Mouse (Mus musculus) small intestine, adult 2 months (tissue): ENCODE results near the gene Nrxn1. TPM values are rescaled to one million over a fixed set of nuclear protein-coding genes. Genes with fewer than 3 reads are reported as not detected.

Experiments used
- H3K27ac ChIP-seq: fragments of 200-500 bp; 2 replicates; pipeline ENCODE4 v1.5.1; 2012; ENCODE audit warnings: low read depth, low read length, control low read depth, inconsistent platforms; ENCODE audit not compliant: insufficient read depth
- H3K27me3 ChIP-seq: fragments of 200-500 bp; 2 replicates; pipeline ENCODE4 v1.6.1; 2012; ENCODE audit warnings: mild to moderate bottlenecking, moderate library complexity, low read length, inconsistent platforms; ENCODE audit not compliant: control insufficient read depth, insufficient read depth
- H3K36me3 ChIP-seq: fragments of 200-500 bp; 2 replicates; pipeline ENCODE4 v1.6.1; 2012; ENCODE audit warnings: mild to moderate bottlenecking, low read length, control low read depth, inconsistent platforms; ENCODE audit not compliant: control insufficient read depth, insufficient read depth
- H3K4me1 ChIP-seq: fragments of 200-500 bp; 2 replicates; pipeline ENCODE4 v1.6.1; 2012; ENCODE audit warnings: low read length, inconsistent platforms, mixed read lengths; ENCODE audit not compliant: control insufficient read depth, insufficient read depth, insufficient read length
- H3K4me3 ChIP-seq: fragments of 200-500 bp; 2 replicates; pipeline ENCODE4 v1.5.1; 2012; ENCODE audit warnings: low read depth, mild to moderate bottlenecking, control low read depth, inconsistent platforms, low read length, moderate library complexity
- CTCF ChIP-seq: fragments of 200-500 bp; IDR thresholded peaks from 2 replicates; pipeline ENCODE4 v1.5.1; 2012; ENCODE audit warnings: low read depth, mild to moderate bottlenecking, control low read depth, inconsistent platforms, low read length, moderate library complexity, mixed read lengths; ENCODE audit not compliant: insufficient replicate concordance, insufficient read length; ENCODE audit errors: extremely low read depth
- POLR2A ChIP-seq: fragments of 200-500 bp; IDR thresholded peaks from 2 replicates; pipeline ENCODE4 v1.6.1; 2012; ENCODE audit warnings: low read depth, mild to moderate bottlenecking, control low read depth, inconsistent platforms, low read length, moderate library complexity
- WGBS: fragments of 180-500 bp; shearing (Covaris S2); methylation state at CpG from one replicate; pipeline ENCODE4 v1.1.7; 2018; 5-methylcytosine and 5-hydroxymethylcytosine counted together
- polyA plus RNA-seq: library from polyadenylated mRNA; depleted of rRNA; stranded (reverse); fragments of >200 nt; gene quantifications from 2 replicates; pipeline ENCODE4 v1.2.3, GENCODE M21; 2012

Gene Nrxn1
- polyA plus RNA-seq, 1 experiment: 0.39 TPM

DNA sequence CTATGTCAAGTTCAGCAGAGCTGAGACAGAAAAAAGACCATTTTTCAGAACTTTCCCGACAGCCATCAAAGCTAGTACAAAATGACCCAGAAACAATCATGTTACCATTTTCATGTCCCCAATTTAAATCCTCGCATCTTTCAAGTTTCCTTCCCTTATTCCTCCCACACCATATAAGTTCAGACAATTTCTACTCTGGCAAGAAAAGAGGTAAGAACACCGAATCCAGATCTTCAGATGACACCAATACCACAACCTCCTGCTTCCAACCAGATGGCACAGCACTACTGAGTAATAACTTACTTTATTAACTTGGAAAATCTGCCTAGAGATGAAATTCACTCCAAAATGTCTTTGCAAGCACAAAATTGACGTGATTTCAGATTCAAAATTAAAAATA, 730.7 kb downstream of the Nrxn1 start:
- Histone ChIP-seq H3K4me1 (no peaks in the 10 kb centered on the region), H3K36me3 (no peaks in the 10 kb centered on the region), H3K4me3 (no peak overlapping the region), H3K27ac (no peak overlapping the region), H3K27me3 (no peaks in the 10 kb centered on the region)
- 77% methylated on average over 4 of the region's 4 CpGs for WGBS
- TF ChIP-seq POLR2A (no peak), CTCF (no peak)

GRCm38 (mm10) chr17:90349385-90350095, 743.3 kb downstream of the Nrxn1 start:
- WGBS: 49% methylated on average over 5 of the region's 5 CpGs
- no peak overlapping the region for H3K4me3 ChIP-seq
- TF ChIP-seq CTCF: no peak
- TF ChIP-seq POLR2A: no peak
- H3K4me1 ChIP-seq: no peaks in the 10 kb centered on the region
- no peak overlapping the region for H3K27ac ChIP-seq
- no peaks in the 10 kb centered on the region for H3K27me3 ChIP-seq
- H3K36me3 ChIP-seq: no peaks in the 10 kb centered on the region

- H3K27me3 ChIP-seq: no peaks in the 10 kb centered on the region
- no peaks in the 10 kb centered on the region for H3K4me1 ChIP-seq
- H3K4me3 ChIP-seq: no peak overlapping the region
- no peaks in the 10 kb centered on the region for H3K36me3 ChIP-seq
- WGBS: 40% methylated on average over 3 of the region's 3 CpGs
- H3K27ac ChIP-seq: no peak overlapping the region
- no peak for TF ChIP-seq CTCF
Measured at GRCm38 (mm10) chr17:90346735-90347475, 746.0 kb downstream of the Nrxn1 start.

- 73% methylated on average over 1 of the region's 1 CpGs for WGBS
- Histone ChIP-seq H3K27ac (no peak overlapping the region), H3K27me3 (no peaks in the 10 kb centered on the region), H3K4me1 (no peaks in the 10 kb centered on the region), H3K4me3 (no peak overlapping the region), H3K36me3 (no peaks in the 10 kb centered on the region)
- no peak for TF ChIP-seq POLR2A
- TF ChIP-seq CTCF: no peak
Measured at GRCm38 (mm10) chr17:90333445-90333844, 759.4 kb downstream of the Nrxn1 start.

DNA sequence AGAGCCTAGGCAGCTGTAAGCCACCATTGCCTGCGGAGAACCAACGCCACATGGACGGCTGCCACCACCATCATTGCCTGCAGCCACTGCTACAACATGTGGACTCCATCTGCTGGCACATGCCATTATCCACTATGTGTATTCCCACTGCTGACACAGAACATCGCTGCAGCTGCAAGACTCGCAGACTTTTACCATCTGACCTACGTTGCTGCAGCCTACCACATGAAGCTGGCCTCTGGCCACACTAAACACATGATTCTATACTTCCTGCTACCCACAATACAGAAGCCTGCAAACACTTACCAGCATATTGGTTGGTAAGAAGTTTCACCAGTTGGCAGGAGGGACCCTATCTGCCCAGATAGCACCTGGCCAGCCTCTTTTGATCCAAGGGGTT, 769.2 kb downstream of the Nrxn1 start:
- Histone ChIP-seq H3K4me3 (no peak overlapping the region), H3K4me1 (no peaks in the 10 kb centered on the region), H3K27ac (no peak overlapping the region), H3K27me3 (no peaks in the 10 kb centered on the region), H3K36me3 (no peaks in the 10 kb centered on the region)
- 89% methylated on average over 6 of the region's 6 CpGs for WGBS
- no peak for TF ChIP-seq POLR2A

DNA sequence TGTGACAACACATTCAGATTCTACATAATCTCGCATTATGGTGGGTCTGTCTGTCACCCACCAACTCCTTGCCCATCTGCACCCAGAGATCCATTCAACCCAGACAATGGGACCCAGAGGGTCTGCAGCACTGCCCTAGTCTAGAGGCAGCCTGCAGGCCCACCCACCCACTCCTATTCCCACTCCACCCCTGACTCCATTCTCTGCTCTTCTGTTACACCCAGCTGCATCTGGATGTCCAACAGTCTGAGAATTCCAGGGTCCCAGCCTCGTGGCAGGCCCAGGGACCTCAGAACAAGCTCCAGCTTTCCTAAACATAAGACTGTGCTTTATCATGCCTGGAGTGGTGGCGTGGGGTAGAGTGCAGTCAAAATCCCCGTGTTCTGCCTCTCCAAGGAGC, 820.6 kb downstream of the Nrxn1 start:
- Histone ChIP-seq H3K4me3 (no peak overlapping the region), H3K27ac (no peak overlapping the region), H3K36me3 (no peaks in the 10 kb centered on the region), H3K27me3 (no peaks in the 10 kb centered on the region), H3K4me1 (no peaks in the 10 kb centered on the region)
- no peak for TF ChIP-seq CTCF
- TF ChIP-seq POLR2A: no peak
- 61% methylated on average over 4 of the region's 4 CpGs for WGBS

- H3K4me3 ChIP-seq: no peak overlapping the region
- WGBS: 36% methylated on average over 4 of the region's 4 CpGs
- H3K27ac ChIP-seq: no peak overlapping the region
- H3K4me1 ChIP-seq: no peaks in the 10 kb centered on the region
- H3K36me3 ChIP-seq: no peaks in the 10 kb centered on the region
- no peak for TF ChIP-seq CTCF
- no peaks in the 10 kb centered on the region for H3K27me3 ChIP-seq
Measured at GRCm38 (mm10) chr17:90271165-90271564, 821.7 kb downstream of the Nrxn1 start.
